30 mouse cellular contexts compared by ENCODE assay signal in the genomic region with DNA sequence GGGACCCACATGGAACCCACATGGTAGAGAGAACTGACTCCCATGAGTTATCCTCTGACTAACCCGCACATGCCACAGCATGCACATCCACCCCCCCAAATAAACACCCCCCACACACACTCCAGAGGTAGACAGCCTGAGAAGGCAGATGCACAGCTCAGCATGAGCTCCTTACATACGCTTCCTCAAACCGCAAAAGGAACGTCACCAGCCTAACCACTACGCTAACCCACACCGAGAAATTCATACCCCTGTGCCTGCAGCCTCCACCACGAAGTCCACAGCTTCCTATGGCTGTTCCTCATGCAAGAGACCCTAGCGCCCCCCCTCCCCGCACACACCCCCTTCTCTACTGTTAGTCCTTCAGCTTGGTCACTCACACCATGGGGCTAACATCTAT. TPM values are rescaled to one million over a fixed set of nuclear protein-coding genes. Genes with fewer than 3 reads are reported as not detected.
DNase-seq lines count a peak whose midpoint lies in the region; ATAC-seq and TF ChIP-seq lines count a peak whose summit lies in the region.
"Had no signal": no experiment of that assay in that cellular context is flagged by ENCODE, and none has a peak within 500 bp of the region (broad histone marks: within the 10 kb centered on the region; RNA-seq: fewer than 3 reads in every experiment).

No protein-coding gene starts in this region.

- DNase-seq in heart, embryonic 10.5 days (ENCODE audit: low spot score) = no peak
- DNase-seq in heart, adult 2 months = no peak
- peak; percentile 39 for DNase-seq in thymus, postnatal 0 days (ENCODE audit: low spot score)
- DNase-seq in thymus, postnatal 36 days = no peak
- DNase-seq in layer of hippocampus, adult 8-10 months (ENCODE audit: low spot score in 2 of 2) = no peak
- DNase-seq: adrenal gland, adult 2 months; adrenal gland, postnatal 14 days; B cell, adult 2 months; cerebellum, adult 11 months; cerebellum, adult 2 months; cerebellum, adult 9-11 months; cerebellum, postnatal 25 days; embryo, embryonic 11 days; gastrocnemius, postnatal 10 days; gastrocnemius, postnatal 36 days; heart, adult 11 months; heart, postnatal 14 days; heart, postnatal 4 days had no signal

- H3K36me3 ChIP-seq in heart, embryonic 10.5 days = peaks cover 2% of the 10 kb centered on the region; the same call in 1 of the 2 replicates
- H3K36me3 ChIP-seq in heart, adult 2 months (ENCODE audit: control insufficient read depth, insufficient read depth, low read length) = no peaks in the 10 kb centered on the region
- H3K36me3 ChIP-seq in forebrain, embryonic 15.5 days = peaks cover 5% of the 10 kb centered on the region; the same call in 1 of the 2 replicates
- H3K36me3 ChIP-seq: hindbrain, embryonic 12.5 days; hindbrain, embryonic 15.5 days had no signal

- WGBS in heart, embryonic 10.5 days = 69% methylated on average over 8 of the region's 9 CpGs
- 77% methylated on average over 9 of the region's 9 CpGs for WGBS in heart, adult 2 months
- 86% methylated on average over 9 of the region's 9 CpGs for WGBS in forebrain, embryonic 15.5 days

- no peak for TF ChIP-seq EP300 in heart, adult 2 months (IDR thresholded peaks at IDR 0.05; ENCODE audit: insufficient read depth, low read depth, low read length)

- peak overlapping the region; percentile 22; the same call in 1 of the 2 replicates for H3K27ac ChIP-seq in heart, embryonic 10.5 days
- H3K27ac ChIP-seq in heart, adult 2 months = no peak overlapping the region
- H3K27ac ChIP-seq in forebrain, embryonic 15.5 days (replicated peaks) = no peak overlapping the region
- H3K27ac ChIP-seq: embryonic facial prominence, embryonic 10.5 days; embryonic facial prominence, embryonic 13.5 days; forebrain, embryonic 12.5 days; heart, embryonic 13.5 days; hindbrain, embryonic 12.5 days; hindbrain, embryonic 15.5 days had no signal

- intact Hi-C loops in heart, adult 2 months (cut with DNase I) = no loop called here

- no peak overlapping the region for H3K4me3 ChIP-seq in heart, embryonic 10.5 days
- no peak overlapping the region for H3K4me3 ChIP-seq in heart, adult 2 months
- H3K4me3 ChIP-seq in forebrain, embryonic 15.5 days = no peak overlapping the region
- H3K4me3 ChIP-seq: embryonic facial prominence, embryonic 10.5 days; embryonic facial prominence, embryonic 13.5 days; erythroblast, embryonic 14.5 days; forebrain, embryonic 12.5 days; heart, embryonic 13.5 days; hindbrain, embryonic 12.5 days; hindbrain, embryonic 15.5 days had no signal

- peaks cover 58% of the 10 kb centered on the region for H3K4me1 ChIP-seq in heart, embryonic 10.5 days
- no peaks in the 10 kb centered on the region for H3K4me1 ChIP-seq in heart, adult 2 months (ENCODE audit: control insufficient read depth, insufficient read depth, low read length)
- H3K4me1 ChIP-seq in forebrain, embryonic 15.5 days = peaks cover 19% of the 10 kb centered on the region

- peaks cover 10% of the 10 kb centered on the region for H3K27me3 ChIP-seq in heart, embryonic 10.5 days (ENCODE audit: insufficient read depth, poor library complexity, severe bottlenecking)
- H3K27me3 ChIP-seq in heart, adult 2 months (ENCODE audit: control insufficient read depth, insufficient read depth, low read length) = no peaks in the 10 kb centered on the region
- no peaks in the 10 kb centered on the region for H3K27me3 ChIP-seq in forebrain, embryonic 15.5 days
- H3K27me3 ChIP-seq: embryonic facial prominence, embryonic 13.5 days; forebrain, embryonic 12.5 days; heart, embryonic 13.5 days; hindbrain, embryonic 12.5 days; hindbrain, embryonic 15.5 days had no signal

- H3K9me3 ChIP-seq in heart, embryonic 10.5 days = no peaks in the 10 kb centered on the region
- no peaks in the 10 kb centered on the region for H3K9me3 ChIP-seq in forebrain, embryonic 15.5 days
- H3K9me3 ChIP-seq: embryonic facial prominence, embryonic 13.5 days; hindbrain, embryonic 15.5 days had no signal

- no peaks in the 10 kb centered on the region for H3K79me2 ChIP-seq in heart, adult 2 months (replicated peaks; ENCODE audit: control insufficient read depth, insufficient read depth, low read length)

- H3K4me2 ChIP-seq in forebrain, embryonic 15.5 days (replicated peaks) = no peak overlapping the region
- H3K4me2 ChIP-seq: embryonic facial prominence, embryonic 13.5 days; forebrain, embryonic 12.5 days; hindbrain, embryonic 12.5 days; hindbrain, embryonic 15.5 days had no signal

- peak; percentile 70 for ATAC-seq in common myeloid progenitor, adult 5-6 weeks (replicated peaks; ENCODE audit: low read depth, poor library complexity, severe bottlenecking)
- peak; percentile 29 for ATAC-seq in megakaryocyte progenitor cell, adult 5-6 weeks (replicated peaks; ENCODE audit: poor library complexity)
- ATAC-seq in forebrain, embryonic 15.5 days (replicated peaks) = no peak
- ATAC-seq: forebrain, embryonic 16.5 days had no signal

- TF ChIP-seq POLR2A in heart, adult 2 months (IDR thresholded peaks at IDR 0.05; ENCODE audit: insufficient read depth, low read depth, low read length) = no peak

- no peak overlapping the region for H3K9ac ChIP-seq in heart, adult 2 months (ENCODE audit: low read depth, low read length)
- H3K9ac ChIP-seq in forebrain, embryonic 15.5 days (replicated peaks) = no peak overlapping the region
- H3K9ac ChIP-seq: embryonic facial prominence, embryonic 13.5 days; forebrain, embryonic 12.5 days; heart, embryonic 13.5 days; hindbrain, embryonic 12.5 days; hindbrain, embryonic 15.5 days had no signal

- no peak for TF ChIP-seq CTCF in heart, adult 2 months (IDR thresholded peaks at IDR 0.05)

RNA-seq across cellular contexts. Expression of gene Celsr1, which starts 11.6 kb away (rescaled TPM):
- 1.3 and 2.3 TPM in 2 replicates for polyA plus RNA-seq in heart, embryonic 10.5 days (2016; fragmentation: Nextera tagmentation; extraction: Ambion mirVana)
- total RNA-seq in heart, adult 2 months (2021) = 1 to 10 TPM; 4.5 to 5.0 TPM
- polyA plus RNA-seq in heart, adult 2 months (2012; rRNA removed) = 4.3 and 5.2 TPM in 2 replicates
- polyA plus RNA-seq in thymus, postnatal 0 days (2015; fragmentation: Nextera tagmentation; extraction: Ambion mirVana) = 2.9 and 3.6 TPM in 2 replicates
- 3.3 and 3.6 TPM in 2 replicates for total RNA-seq in common myeloid progenitor, adult 5-6 weeks (2017)
- 8.4 and 10.7 TPM in 2 replicates for total RNA-seq in megakaryocyte progenitor cell, adult 5-6 weeks (2015)
- total RNA-seq in megakaryocyte progenitor cell, adult 5-6 weeks (2017) = 4.4 and 6.6 TPM in 2 replicates
- 5.8 and 7.2 TPM in 2 replicates for polyA plus RNA-seq in forebrain, embryonic 15.5 days (2015; fragmentation: Nextera tagmentation; extraction: Ambion mirVana)
- 1 to 10 TPM; 6.0 to 7.0 (median 6.6) TPM for total RNA-seq in layer of hippocampus, adult 8-10 months (2022)
- total RNA-seq: CH12.LX had no signal

RNA-seq across cellular contexts. Expression of gene Gramd4, which starts 35.5 kb away (rescaled TPM):
- 9.6 and 11.6 TPM in 2 replicates for polyA plus RNA-seq in heart, embryonic 10.5 days (2016; fragmentation: Nextera tagmentation; extraction: Ambion mirVana)
- 10 to 100 TPM; 27.6 to 31.5 TPM for total RNA-seq in heart, adult 2 months (2021)
- polyA plus RNA-seq in heart, adult 2 months (2012; rRNA removed) = 25.3 and 39.8 TPM in 2 replicates
- polyA plus RNA-seq in thymus, postnatal 0 days (2015; fragmentation: Nextera tagmentation; extraction: Ambion mirVana) = 14.8 TPM in 2 replicates
- total RNA-seq in common myeloid progenitor, adult 5-6 weeks (2017) = 29.5 and 33.1 TPM in 2 replicates
- total RNA-seq in megakaryocyte progenitor cell, adult 5-6 weeks (2015) = 7.1 and 7.4 TPM in 2 replicates
- 19.7 and 20.5 TPM in 2 replicates for total RNA-seq in megakaryocyte progenitor cell, adult 5-6 weeks (2017)
- 48.8 and 52.9 TPM in 2 replicates for polyA plus RNA-seq in forebrain, embryonic 15.5 days (2015; fragmentation: Nextera tagmentation; extraction: Ambion mirVana)
- 10 to 100 TPM; 24.1 to 30.9 (median 29.9) TPM for total RNA-seq in layer of hippocampus, adult 8-10 months (2022)
